Mouse (Mus musculus): ENCODE data around the gene Serping1. TPM values are rescaled to one million over a fixed set of nuclear protein-coding genes. Genes with fewer than 3 reads are reported as not detected.
A peak's percentile ranks its signal among the peaks of the same experiment; 100 is the strongest.

Serping1 gene
- polyA plus RNA-seq, 1 experiment from 2014 or later, result 32.6 TPM

DNA sequence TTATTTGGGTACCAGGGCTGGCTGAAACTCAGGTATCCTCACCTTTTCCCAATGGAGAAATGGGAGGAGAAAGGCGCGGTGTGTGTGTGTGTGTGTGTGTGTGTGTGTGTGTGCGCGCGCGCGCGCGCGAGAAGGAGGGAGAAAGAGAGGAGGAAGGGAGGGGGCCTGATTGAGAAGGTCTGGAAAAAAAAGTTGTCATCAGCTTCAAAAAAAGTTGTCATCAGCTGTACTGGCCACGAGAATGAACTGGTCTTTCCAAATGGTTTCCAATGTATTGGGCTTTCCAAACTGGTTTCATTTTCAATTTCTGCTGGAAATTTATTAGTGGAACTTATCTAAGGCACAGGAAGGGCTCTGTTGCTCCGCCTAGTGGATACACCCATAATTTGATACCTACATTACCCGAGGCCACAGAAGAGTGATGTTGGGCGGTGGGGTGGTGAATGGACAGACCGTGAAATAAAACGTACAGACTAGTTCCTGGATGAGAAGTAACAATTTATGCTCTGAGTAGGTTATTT is 23.9 kb upstream of the Serping1 start:
- Histone ChIP-seq H3K9ac (replicated peaks) (peak overlapping the region; percentile 70), H3K4me3 (replicated peaks) (peak overlapping the region; percentile 60), H3K27me3 (no peaks in the 10 kb centered on the region), H3K4me1 (replicated peaks) (peaks cover 4% of the 10 kb centered on the region), H3K4me2 (replicated peaks) (peak overlapping the region; percentile 97), H3K9me3 (no peaks in the 10 kb centered on the region; the same call in 1 of the 2 replicates), H3K36me3 (no peaks in the 10 kb centered on the region), H3K27ac (no peak overlapping the region)
- under 1% methylated on average over 16 of the region's 16 CpGs for WGBS
- ATAC-seq, result peak; percentile 76

DNA sequence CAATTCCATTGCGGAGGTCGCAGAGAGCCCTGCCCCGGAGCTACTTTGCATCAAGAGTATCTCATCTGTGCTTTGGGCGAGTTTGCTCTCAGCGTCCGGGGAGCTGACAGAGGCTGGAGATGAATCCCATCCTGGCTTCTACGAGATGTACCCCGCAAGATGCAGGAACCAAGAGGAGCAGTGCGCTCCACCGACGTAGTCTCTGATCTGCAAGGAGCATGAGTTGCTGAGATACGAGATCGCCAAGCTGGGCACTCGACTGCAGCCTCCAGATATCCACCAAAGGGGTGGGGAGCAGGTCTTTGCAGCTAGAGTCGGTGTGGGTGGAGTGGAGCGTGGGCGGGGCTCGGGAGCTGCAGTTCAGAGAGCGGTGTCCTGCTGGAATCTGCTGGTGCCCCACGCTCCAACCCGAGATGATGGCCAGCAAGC is 23.3 kb upstream of the Serping1 start, which contains the start of gene Ube2l6:
TSS of gene Ube2l6 (plus strand) at position 336 of the 429 bp plus-strand sequence.
- Histone ChIP-seq H3K9ac (replicated peaks) (peak within 1 kb of the TSS; percentile 70), H3K4me1 (replicated peaks) (peaks cover 4% of the 10 kb centered on the region), H3K27ac (0 out of 2 replicates have a peak within 1 kb of the TSS, but pooled peaks have one; percentile 44), H3K27me3 (no peaks in the 10 kb centered on the region), H3K9me3 (no peaks in the 10 kb centered on the region; the same call in 1 of the 2 replicates), H3K36me3 (no peaks in the 10 kb centered on the region), H3K4me2 (replicated peaks) (peak within 1 kb of the TSS; percentile 97), H3K4me3 (replicated peaks) (peak within 1 kb of the TSS; percentile 60)
- peak; percentile 68 for ATAC-seq
- WGBS, result under 1% methylated on average over 21 of the region's 21 CpGs

DNA sequence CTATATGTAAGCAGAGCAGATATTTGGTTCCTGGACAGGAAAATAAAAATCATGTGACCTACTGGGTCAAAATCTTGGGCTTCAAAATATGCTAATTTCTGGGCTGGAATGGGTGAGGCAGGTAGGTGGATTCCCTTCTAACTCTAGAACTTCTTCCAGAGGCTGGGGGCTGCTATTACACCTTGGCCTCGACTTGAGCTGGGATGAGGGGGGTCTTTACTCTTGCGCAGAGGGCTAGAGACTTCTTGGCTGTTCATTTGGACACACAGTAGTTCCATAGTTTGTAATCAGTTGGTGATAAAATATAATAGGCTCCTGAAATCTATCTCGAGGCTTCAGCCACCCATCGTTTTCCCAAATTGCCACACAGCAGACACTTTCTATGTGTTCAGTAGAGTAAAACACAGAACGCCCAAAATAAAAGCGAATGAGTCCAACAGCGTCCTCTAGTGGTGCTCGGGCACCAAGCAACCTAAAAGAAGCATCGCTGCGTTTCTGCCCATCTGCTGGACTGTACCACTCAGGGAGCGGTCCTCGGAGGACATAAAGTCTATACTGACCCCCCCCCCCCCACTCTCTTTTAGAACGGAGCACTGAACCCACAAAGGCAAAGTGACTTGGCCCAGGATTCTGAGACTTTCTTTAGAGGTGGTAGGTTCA is 22.7 kb upstream of the Serping1 start:
- WGBS, result 9% methylated on average over 13 of the region's 13 CpGs
- no peak overlapping the region for H3K27ac ChIP-seq
- ATAC-seq, result peak; percentile 69

DNA sequence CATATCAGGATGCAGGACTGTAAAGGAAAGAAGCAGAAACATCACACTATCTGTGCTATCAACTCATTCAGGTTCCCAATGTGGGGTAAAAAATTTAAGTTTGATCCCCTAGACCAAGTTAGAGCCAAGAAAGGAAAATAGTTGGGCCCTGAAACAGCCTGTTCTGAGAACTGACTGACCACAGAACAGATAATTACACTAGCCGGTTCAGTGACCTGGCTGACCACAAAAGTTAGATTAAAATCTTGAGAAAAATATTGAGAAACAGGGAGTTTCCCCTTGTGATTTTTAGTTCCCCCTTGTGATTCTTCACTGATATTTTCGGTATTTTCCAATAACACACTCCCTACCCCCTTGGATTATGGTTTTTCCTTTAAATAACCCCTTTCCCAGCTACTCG is 18.6 kb upstream of the Serping1 start:
- H3K36me3 ChIP-seq, result no peaks in the 10 kb centered on the region
- no peak overlapping the region for H3K27ac ChIP-seq
- H3K4me3 ChIP-seq (replicated peaks), result no peak overlapping the region
- 86% methylated on average over 3 of the region's 3 CpGs for WGBS
- no peaks in the 10 kb centered on the region for H3K27me3 ChIP-seq
- H3K4me1 ChIP-seq (replicated peaks), result no peaks in the 10 kb centered on the region; the same call in 1 of the 2 replicates
- ATAC-seq, result no peak
- H3K9ac ChIP-seq (replicated peaks), result no peak overlapping the region
- H3K9me3 ChIP-seq, result no peaks in the 10 kb centered on the region; the same call in 1 of the 2 replicates
- no peak overlapping the region for H3K4me2 ChIP-seq (replicated peaks)

More for the DNA sequence above, 22.7 kb upstream of the Serping1 start:
- no peaks in the 10 kb centered on the region for H3K27me3 ChIP-seq
- peak overlapping the region; percentile 70 for H3K9ac ChIP-seq (replicated peaks)
- no peaks in the 10 kb centered on the region; the same call in 1 of the 2 replicates for H3K9me3 ChIP-seq
- H3K36me3 ChIP-seq, result no peaks in the 10 kb centered on the region
- H3K4me3 ChIP-seq (replicated peaks), result peak overlapping the region; percentile 60
- H3K4me1 ChIP-seq (replicated peaks), result peaks cover 4% of the 10 kb centered on the region
- peak overlapping the region; percentile 97 for H3K4me2 ChIP-seq (replicated peaks)

DNA sequence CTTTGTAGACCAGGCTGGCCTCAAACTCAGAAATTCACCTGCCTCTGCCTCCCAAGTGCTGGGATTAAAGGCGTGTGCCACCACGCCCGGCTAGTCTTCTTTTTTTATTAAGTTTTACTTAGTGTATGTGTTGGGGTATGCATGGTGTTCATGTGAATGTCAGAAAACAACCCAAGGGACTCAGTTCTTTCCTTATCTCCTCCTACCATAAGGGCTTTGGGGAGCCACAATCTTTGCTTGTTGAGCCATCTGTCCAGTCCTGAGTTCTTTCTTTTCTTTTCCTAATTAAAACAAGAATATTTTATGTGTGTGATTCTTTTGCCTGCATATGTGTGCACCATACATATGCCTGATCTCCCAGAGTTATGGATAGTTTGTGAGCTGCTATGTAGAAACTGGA is 17.9 kb upstream of the Serping1 start:
- Histone ChIP-seq H3K4me1 (replicated peaks) (no peaks in the 10 kb centered on the region), H3K4me2 (replicated peaks) (no peak overlapping the region), H3K36me3 (no peaks in the 10 kb centered on the region), H3K27me3 (no peaks in the 10 kb centered on the region), H3K9me3 (no peaks in the 10 kb centered on the region; the same call in 1 of the 2 replicates), H3K4me3 (replicated peaks) (no peak overlapping the region), H3K27ac (no peak overlapping the region), H3K9ac (replicated peaks) (no peak overlapping the region)
- no peak for ATAC-seq
- WGBS, result 96% methylated on average over 3 of the region's 3 CpGs

DNA sequence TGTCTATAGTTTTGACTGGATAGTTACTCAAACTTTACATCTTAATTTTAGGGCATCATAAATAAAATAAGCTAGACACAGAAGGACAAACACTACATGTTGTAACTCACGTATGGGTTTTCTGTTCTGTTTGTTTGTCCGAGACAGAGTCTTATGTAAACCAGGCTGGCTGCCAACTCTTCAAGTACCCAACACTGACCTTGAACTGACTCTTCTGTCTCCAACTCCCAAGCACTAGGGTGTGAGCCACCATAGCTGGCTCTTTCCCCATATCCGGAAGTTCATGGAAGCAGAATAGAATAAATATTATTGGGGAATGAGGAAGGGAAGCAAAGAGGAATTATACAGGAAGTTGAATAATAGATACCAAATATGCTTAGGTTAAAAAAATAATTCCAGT is 17.3 kb upstream of the Serping1 start:
- Histone ChIP-seq H3K4me2 (replicated peaks) (no peak overlapping the region), H3K4me3 (replicated peaks) (no peak overlapping the region), H3K4me1 (replicated peaks) (no peaks in the 10 kb centered on the region), H3K27me3 (no peaks in the 10 kb centered on the region), H3K27ac (no peak overlapping the region), H3K36me3 (no peaks in the 10 kb centered on the region), H3K9ac (replicated peaks) (no peak overlapping the region), H3K9me3 (no peaks in the 10 kb centered on the region; the same call in 1 of the 2 replicates)
- 87% methylated on average over 3 of the region's 3 CpGs for WGBS
- no peak for ATAC-seq

DNA sequence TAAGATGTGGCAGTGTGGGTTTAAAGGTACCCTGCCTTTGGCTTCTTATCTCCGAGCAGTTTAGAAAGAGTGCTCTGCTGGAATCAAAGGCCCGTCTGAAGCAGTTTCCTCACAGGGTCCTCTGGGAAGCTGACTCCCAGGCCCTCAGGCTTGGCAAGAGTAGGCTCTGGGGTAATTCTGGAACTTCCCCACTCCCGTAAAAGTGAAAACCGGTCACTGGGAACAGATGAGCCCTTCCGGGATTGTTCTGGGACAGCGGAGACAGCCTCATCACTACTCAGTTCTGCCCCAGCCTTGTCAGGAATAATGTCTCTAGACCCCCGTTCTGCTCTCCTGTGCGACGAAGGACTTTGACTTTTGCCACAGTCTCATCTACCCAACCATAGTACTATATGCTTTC is 15.2 kb upstream of the Serping1 start:
- no peak overlapping the region for H3K9ac ChIP-seq (replicated peaks)
- H3K4me2 ChIP-seq (replicated peaks), result no peak overlapping the region
- ATAC-seq, result no peak
- no peak overlapping the region for H3K27ac ChIP-seq
- no peaks in the 10 kb centered on the region for H3K4me1 ChIP-seq (replicated peaks)
- H3K36me3 ChIP-seq, result no peaks in the 10 kb centered on the region
- H3K9me3 ChIP-seq, result no peaks in the 10 kb centered on the region; the same call in 1 of the 2 replicates
- 55% methylated on average over 9 of the region's 9 CpGs for WGBS
- H3K4me3 ChIP-seq (replicated peaks), result no peak overlapping the region
- no peaks in the 10 kb centered on the region for H3K27me3 ChIP-seq

DNA sequence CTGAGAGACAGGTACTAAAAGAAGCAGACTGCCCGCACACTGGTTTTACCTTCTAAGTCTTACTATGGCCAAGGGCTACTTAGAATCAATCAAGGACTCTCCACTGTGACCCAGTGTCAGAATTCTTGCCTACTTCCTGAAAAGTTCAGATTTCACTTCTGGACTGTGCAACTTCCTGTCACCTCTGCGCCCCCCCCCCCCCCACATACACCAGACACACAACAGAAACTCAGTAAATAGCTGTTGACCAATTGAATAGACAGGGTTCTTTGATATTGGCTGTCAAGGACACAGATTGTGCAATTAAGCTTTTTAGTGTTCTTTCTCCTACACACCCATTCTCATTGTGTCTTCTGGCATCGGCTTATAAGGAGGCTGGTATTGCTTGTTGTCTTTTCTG is 13.1 kb upstream of the Serping1 start:
- Histone ChIP-seq H3K27me3 (no peaks in the 10 kb centered on the region), H3K27ac (no peak overlapping the region)
- WGBS, result 80% methylated on average over 3 of the region's 3 CpGs

DNA sequence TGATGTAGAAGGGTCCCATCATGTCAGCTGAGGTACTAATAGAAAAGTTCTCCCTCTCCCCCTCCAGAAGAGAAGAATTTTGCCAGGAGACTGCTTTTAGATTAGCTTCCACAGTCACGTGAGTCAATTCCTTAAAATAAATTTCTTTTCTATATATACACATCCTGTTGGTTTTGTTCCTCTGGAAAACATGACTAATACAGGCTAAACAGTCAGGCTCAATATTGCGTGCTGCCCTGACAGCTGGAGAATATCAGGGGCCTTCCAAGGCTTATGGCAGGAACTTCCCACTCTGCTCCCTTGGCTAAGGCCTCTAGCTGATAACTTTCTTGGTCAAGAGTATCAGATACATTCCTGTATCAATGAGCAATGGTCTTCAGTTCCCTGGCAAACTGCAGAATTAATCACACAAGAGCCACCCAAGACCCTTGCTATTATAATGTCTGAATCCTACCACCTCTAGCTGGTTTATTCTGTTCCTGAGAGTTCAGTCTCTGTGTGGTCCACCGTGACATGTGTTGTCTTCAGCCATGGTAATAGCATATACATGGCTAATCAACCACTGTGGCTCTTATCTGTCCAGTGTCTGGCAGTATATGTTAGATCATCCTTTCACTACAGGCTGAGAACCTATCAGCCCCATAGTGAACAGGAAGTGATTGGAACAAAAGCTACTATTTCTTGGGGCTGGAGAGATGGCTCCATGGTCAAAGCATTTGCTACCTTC is 8.8 kb upstream of the Serping1 start:
- no peak overlapping the region for H3K4me2 ChIP-seq (replicated peaks)
- 81% methylated on average over 3 of the region's 3 CpGs for WGBS
- ATAC-seq, result no peak

More for the DNA sequence above, 13.1 kb upstream of the Serping1 start:
- no peak for ATAC-seq
- Histone ChIP-seq H3K9me3 (no peaks in the 10 kb centered on the region), H3K9ac (replicated peaks) (no peak overlapping the region), H3K36me3 (no peaks in the 10 kb centered on the region), H3K4me1 (replicated peaks) (no peaks in the 10 kb centered on the region), H3K4me3 (replicated peaks) (no peak overlapping the region), H3K4me2 (replicated peaks) (no peak overlapping the region)

DNA sequence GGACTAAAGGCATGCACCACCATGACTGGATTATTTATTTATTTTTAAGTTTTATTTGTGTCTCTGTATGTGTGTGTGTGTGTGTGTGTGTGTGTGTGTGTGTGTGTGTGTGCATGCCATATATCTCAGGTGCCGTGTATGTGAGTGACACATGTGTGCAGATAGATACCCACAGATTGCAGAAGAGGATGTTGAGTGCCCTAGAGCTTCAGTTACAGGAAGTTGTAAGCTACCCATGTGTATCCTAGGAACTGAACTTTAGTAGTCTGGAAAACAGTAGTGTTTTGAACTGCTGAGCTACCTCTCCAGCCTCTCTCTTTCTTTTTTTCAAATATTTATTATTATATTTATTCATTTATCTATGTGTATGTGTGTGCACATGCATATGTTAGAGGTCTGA is 8.1 kb upstream of the Serping1 start:
- Histone ChIP-seq H3K9ac (replicated peaks) (no peak overlapping the region), H3K27me3 (no peaks in the 10 kb centered on the region), H3K36me3 (no peaks in the 10 kb centered on the region), H3K4me2 (replicated peaks) (no peak overlapping the region), H3K4me3 (replicated peaks) (no peak overlapping the region), H3K27ac (no peak overlapping the region), H3K9me3 (no peaks in the 10 kb centered on the region), H3K4me1 (replicated peaks) (no peaks in the 10 kb centered on the region)
- WGBS, result 93% methylated on average over 1 of the region's 1 CpGs
- ATAC-seq, result no peak

More for the DNA sequence above, 8.8 kb upstream of the Serping1 start:
- Histone ChIP-seq H3K27ac (no peak overlapping the region), H3K27me3 (no peaks in the 10 kb centered on the region), H3K4me3 (replicated peaks) (no peak overlapping the region), H3K9me3 (no peaks in the 10 kb centered on the region), H3K9ac (replicated peaks) (no peak overlapping the region), H3K36me3 (no peaks in the 10 kb centered on the region), H3K4me1 (replicated peaks) (no peaks in the 10 kb centered on the region)

DNA sequence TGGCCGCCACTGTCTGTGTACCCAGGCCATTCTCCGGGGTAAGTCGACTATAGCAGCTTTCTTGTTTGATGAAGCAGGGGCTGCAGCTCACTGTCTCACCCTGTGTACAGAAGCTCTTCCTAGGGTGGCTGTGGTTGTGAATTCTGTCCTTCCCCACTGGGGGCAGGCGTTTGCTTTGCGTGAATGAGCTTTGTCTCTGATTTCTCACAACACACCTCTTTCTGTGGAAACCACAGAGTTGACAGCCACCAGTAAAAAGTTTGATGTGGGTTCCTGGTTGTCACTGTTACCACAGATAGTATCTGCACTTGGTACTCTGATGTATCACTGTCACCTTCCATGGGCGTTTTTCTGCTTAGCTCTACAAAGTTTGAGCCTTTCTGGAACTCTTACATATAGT is 4.0 kb upstream of the Serping1 start:
- Histone ChIP-seq H3K4me3 (replicated peaks) (no peak overlapping the region), H3K9me3 (no peaks in the 10 kb centered on the region), H3K4me1 (replicated peaks) (peaks cover 7% of the 10 kb centered on the region), H3K36me3 (no peaks in the 10 kb centered on the region), H3K27me3 (no peaks in the 10 kb centered on the region), H3K4me2 (replicated peaks) (no peak overlapping the region), H3K27ac (no peak overlapping the region), H3K9ac (replicated peaks) (no peak overlapping the region)
- WGBS, result 57% methylated on average over 6 of the region's 6 CpGs
- no peak for ATAC-seq

DNA sequence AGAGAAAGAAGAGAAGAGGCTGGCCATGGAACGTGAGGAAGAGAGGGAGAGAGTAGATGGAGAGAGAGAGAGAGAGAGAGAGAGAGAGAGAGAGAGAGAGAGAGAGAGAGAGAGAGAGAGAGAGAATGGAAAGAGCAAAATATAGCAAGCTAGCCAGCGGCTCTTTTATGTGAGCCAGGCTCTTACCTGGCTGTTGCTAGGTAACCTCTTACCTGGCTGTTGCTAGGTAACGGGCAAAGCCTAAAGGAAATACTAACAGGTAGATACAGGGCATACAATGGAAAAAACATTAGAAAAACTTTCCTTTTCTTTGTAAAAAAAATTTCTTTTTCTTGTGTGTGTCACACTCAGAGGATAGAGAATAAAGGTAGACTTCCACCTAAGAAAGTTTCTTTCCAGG is 2.5 kb upstream of the Serping1 start:
- H3K4me3 ChIP-seq (replicated peaks), result no peak overlapping the region
- H3K27ac ChIP-seq, result no peak overlapping the region; the same call in 1 of the 2 replicates
- H3K4me1 ChIP-seq (replicated peaks), result peaks cover 20% of the 10 kb centered on the region
- WGBS, result 62% methylated on average over 3 of the region's 3 CpGs
- ATAC-seq, result no peak
- H3K36me3 ChIP-seq, result no peaks in the 10 kb centered on the region
- no peaks in the 10 kb centered on the region for H3K27me3 ChIP-seq
- H3K9me3 ChIP-seq, result no peaks in the 10 kb centered on the region
- H3K9ac ChIP-seq (replicated peaks), result no peak overlapping the region
- no peak overlapping the region for H3K4me2 ChIP-seq (replicated peaks)
